Mouse (Mus musculus): ENCODE results near the gene Sfrp2.

DNA sequence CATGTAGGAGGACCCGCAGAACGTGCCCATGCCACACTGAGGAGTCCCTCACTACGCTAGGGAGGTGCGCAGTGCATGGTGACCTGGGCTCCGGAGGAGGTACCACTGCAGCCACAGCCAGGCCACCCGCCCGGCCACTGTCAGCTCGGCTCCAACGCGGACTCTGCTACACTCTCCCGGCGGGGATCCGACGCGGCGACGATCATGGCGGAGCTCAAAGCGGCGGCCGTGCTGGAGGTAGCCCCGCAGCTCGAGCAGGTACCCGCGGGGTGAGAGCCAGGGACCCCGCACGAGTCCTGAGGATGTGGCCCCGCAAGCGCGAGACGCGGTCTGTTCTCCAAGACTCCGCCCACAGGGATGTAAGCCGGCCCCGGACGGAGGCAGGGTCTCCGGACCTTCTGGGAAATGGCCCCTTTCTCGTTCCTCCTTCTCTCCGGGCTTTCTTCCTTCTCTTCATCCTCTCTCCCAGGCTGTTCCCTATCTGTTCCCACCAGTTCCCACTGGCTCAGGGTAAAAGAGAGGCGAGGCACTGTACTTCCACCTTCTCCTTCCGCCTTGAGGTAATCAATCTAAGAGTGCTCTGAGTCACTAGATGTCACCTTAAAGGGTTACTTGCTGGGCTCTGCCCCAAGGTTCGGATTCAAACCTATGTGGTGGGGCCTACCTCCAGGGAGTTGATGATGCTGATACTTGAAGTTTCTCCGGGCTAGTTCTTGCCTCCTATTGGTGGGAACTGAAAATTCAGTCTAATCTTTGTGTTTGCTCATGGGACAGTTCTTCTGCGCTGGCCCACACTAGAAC, 23.7 kb downstream of the Sfrp2 start:
- TF ChIP-seq CTCF (IDR thresholded peaks at IDR 0.05; ENCODE audit: low read depth, low read length), result peak; percentile 34; the same call in 1 of the 2 replicates
- TF ChIP-seq POLR2A (IDR thresholded peaks at IDR 0.05; ENCODE audit: borderline replicate concordance, low read depth, low read length), result no peak

Measured in bone marrow macrophage, adult 2 months (primary cell).